In genomic region chr2:151712647-151713046, GRCm38 (mm10) we compare ENCODE assay signal across 12 mouse cellular contexts. TPM values are rescaled to one million over a fixed set of nuclear protein-coding genes. Genes with fewer than 3 reads are reported as not detected.
DNase-seq lines count a peak whose midpoint lies in the region; ATAC-seq lines count a peak whose summit lies in the region.
"Had no signal": no experiment of that assay in that cellular context is flagged by ENCODE, and none has a peak within 500 bp of the region (broad histone marks: within the 10 kb centered on the region; RNA-seq: fewer than 3 reads in every experiment).

No protein-coding gene starts in this region.

- 47% methylated on average over 3 of the region's 3 CpGs for WGBS in midbrain, embryonic 14.5 days
- WGBS in midbrain, embryonic 15.5 days, result 43% methylated on average over 3 of the region's 3 CpGs

- ATAC-seq in midbrain, embryonic 14.5 days (ENCODE audit: low FRiP score, low TSS enrichment), result no peak
- no peak for ATAC-seq in midbrain, embryonic 15.5 days (replicated peaks)
- 0 out of 2 replicates have a peak, but pooled peaks have one; percentile 15 for ATAC-seq in erythroid progenitor cell, adult 5-6 weeks (replicated peaks; ENCODE audit: low FRiP score, poor library complexity, severe bottlenecking)
- ATAC-seq in activated CD4-positive, CD25-positive, alpha-beta regulatory T cell, adult 4 months, result no peak
- ATAC-seq: intestine, embryonic 15.5 days had no signal

- no peak overlapping the region for H3K4me2 ChIP-seq in midbrain, embryonic 14.5 days (ENCODE audit: low read length)
- no peak overlapping the region for H3K4me2 ChIP-seq in midbrain, embryonic 15.5 days
- H3K4me2 ChIP-seq: embryonic facial prominence, embryonic 12.5 days; intestine, embryonic 15.5 days had no signal

- H3K4me1 ChIP-seq in midbrain, embryonic 14.5 days (ENCODE audit: control insufficient read depth, insufficient read depth, low read length), result no peaks in the 10 kb centered on the region
- no peaks in the 10 kb centered on the region for H3K4me1 ChIP-seq in midbrain, embryonic 15.5 days
- H3K4me1 ChIP-seq: embryonic facial prominence, embryonic 12.5 days; intestine, embryonic 15.5 days had no signal

- peak; percentile 63 for DNase-seq in adrenal gland, postnatal 10 days
- DNase-seq in adrenal gland, adult 8-10 months, result no peak
- peak; percentile 7 for DNase-seq in midbrain, embryonic 14.5 days
- peak; percentile 41 for DNase-seq in retina, embryonic 14.5 days (ENCODE audit: low spot score)
- DNase-seq in left cerebral cortex, postnatal 10 days (ENCODE audit: extremely low spot score in 1 of 2, low spot score in 2 of 2), result no peak

- no peak overlapping the region for H3K4me3 ChIP-seq in midbrain, embryonic 14.5 days (replicated peaks; ENCODE audit: low read depth, low read length)
- no peak overlapping the region for H3K4me3 ChIP-seq in midbrain, embryonic 15.5 days
- H3K4me3 ChIP-seq: embryonic facial prominence, embryonic 12.5 days; intestine, embryonic 15.5 days had no signal

- H3K27ac ChIP-seq in midbrain, embryonic 14.5 days (replicated peaks; ENCODE audit: low read depth, low read length), result no peak overlapping the region
- H3K27ac ChIP-seq in midbrain, embryonic 15.5 days, result no peak overlapping the region
- H3K27ac ChIP-seq: embryonic facial prominence, embryonic 12.5 days; intestine, embryonic 15.5 days; macrophage had no signal

- no peak overlapping the region for H3K9ac ChIP-seq in midbrain, embryonic 14.5 days (replicated peaks; ENCODE audit: low read length)
- no peak overlapping the region for H3K9ac ChIP-seq in midbrain, embryonic 15.5 days
- H3K9ac ChIP-seq: embryonic facial prominence, embryonic 12.5 days; intestine, embryonic 15.5 days had no signal

- intact Hi-C loops in left cerebral cortex, postnatal 10 days (cut with DNase I), result no loop called here

- no peaks in the 10 kb centered on the region for H3K9me3 ChIP-seq in midbrain, embryonic 14.5 days (ENCODE audit: control insufficient read depth, low read length)
- H3K9me3 ChIP-seq in midbrain, embryonic 15.5 days, result no peaks in the 10 kb centered on the region
- H3K9me3 ChIP-seq: embryonic facial prominence, embryonic 12.5 days; intestine, embryonic 15.5 days had no signal

- H3K27me3 ChIP-seq in midbrain, embryonic 14.5 days (ENCODE audit: control insufficient read depth, insufficient read depth, low read length), result no peaks in the 10 kb centered on the region
- no peaks in the 10 kb centered on the region for H3K27me3 ChIP-seq in midbrain, embryonic 15.5 days (replicated peaks)
- H3K27me3 ChIP-seq: embryonic facial prominence, embryonic 12.5 days; intestine, embryonic 15.5 days had no signal

- H3K36me3 ChIP-seq in midbrain, embryonic 14.5 days (ENCODE audit: control insufficient read depth, insufficient read depth, low read length), result peaks cover 32% of the 10 kb centered on the region
- H3K36me3 ChIP-seq in midbrain, embryonic 15.5 days (replicated peaks), result peaks cover 17% of the 10 kb centered on the region
- H3K36me3 ChIP-seq: intestine, embryonic 15.5 days had no signal

RNA-seq across cellular contexts. Expression of gene Tmem74b, which starts 10.8 kb away (rescaled TPM):
- 1 to 10 TPM; 1.1 to 3.7 TPM for total RNA-seq in adrenal gland, postnatal 10 days (2021)
- total RNA-seq in adrenal gland, adult 8-10 months (2022), result 1 to 10 TPM in 3 of 4 experiments, under 1 TPM in 1; 0.65 to 1.4 (median 1.1) TPM
- 20.7 and 25.0 TPM in 2 replicates for polyA plus RNA-seq in midbrain, embryonic 14.5 days (2014; fragmentation: Nextera tagmentation; extraction: Ambion mirVana)
- polyA plus RNA-seq in midbrain, embryonic 15.5 days (2015; fragmentation: Nextera tagmentation; extraction: Ambion mirVana), result 29.9 and 32.3 TPM in 2 replicates
- not detected in 2 replicates for total RNA-seq in erythroid progenitor cell, adult 5-6 weeks (2015; ENCODE audit: low replicate concordance)
- total RNA-seq in erythroid progenitor cell, adult 5-6 weeks (2017; ENCODE audit: low replicate concordance), result 0.90 TPM in 1 of 2 replicates, not detected in the other
- total RNA-seq in left cerebral cortex, postnatal 10 days (2021), result 10 to 100 TPM; 10.8 to 10.9 TPM
- polyA plus RNA-seq in activated CD4-positive, CD25-positive, alpha-beta regulatory T cell, adult 4 months (2017; shearing (Covaris generic)), result not detected
- polyA plus RNA-seq: macrophage had no signal

RNA-seq across cellular contexts. Expression of gene Psmf1, which starts 31.3 kb away (rescaled TPM):
- total RNA-seq in adrenal gland, postnatal 10 days (2021), result 10 to 100 TPM; 37.2 to 40.5 TPM
- total RNA-seq in adrenal gland, adult 8-10 months (2022), result 10 to 100 TPM; 37.2 to 41.8 (median 39.0) TPM
- polyA plus RNA-seq in midbrain, embryonic 14.5 days (2014; fragmentation: Nextera tagmentation; extraction: Ambion mirVana), result 64.8 and 69.1 TPM in 2 replicates
- polyA plus RNA-seq in midbrain, embryonic 15.5 days (2015; fragmentation: Nextera tagmentation; extraction: Ambion mirVana), result 61.6 and 66.6 TPM in 2 replicates
- total RNA-seq in erythroid progenitor cell, adult 5-6 weeks (2015; ENCODE audit: low replicate concordance), result 120 and 127 TPM in 2 replicates
- total RNA-seq in erythroid progenitor cell, adult 5-6 weeks (2017; ENCODE audit: low replicate concordance), result 56.4 and 88.9 TPM in 2 replicates
- total RNA-seq in left cerebral cortex, postnatal 10 days (2021), result 10 to 100 TPM; 43.9 to 48.6 TPM
- 10 to 100 TPM; 66.8 to 71.8 TPM for polyA plus RNA-seq in activated CD4-positive, CD25-positive, alpha-beta regulatory T cell, adult 4 months (2017; shearing (Covaris generic))

RNA-seq across cellular contexts. Expression of gene Rad21l, which starts 44.3 kb away (rescaled TPM):
- not detected for total RNA-seq in adrenal gland, postnatal 10 days (2021)
- total RNA-seq in adrenal gland, adult 8-10 months (2022), result under 1 TPM in 1 of 4 experiments, not detected in 3; 0.17 TPM
- polyA plus RNA-seq in midbrain, embryonic 14.5 days (2014; fragmentation: Nextera tagmentation; extraction: Ambion mirVana), result 0.13 TPM in 1 of 2 replicates, not detected in the other
- 0.17 and 0.26 TPM in 2 replicates for polyA plus RNA-seq in midbrain, embryonic 15.5 days (2015; fragmentation: Nextera tagmentation; extraction: Ambion mirVana)
- total RNA-seq in erythroid progenitor cell, adult 5-6 weeks (2015; ENCODE audit: low replicate concordance), result not detected in 2 replicates
- total RNA-seq in erythroid progenitor cell, adult 5-6 weeks (2017; ENCODE audit: low replicate concordance), result not detected in 2 replicates
- under 1 TPM; 0.63 to 0.66 TPM for total RNA-seq in left cerebral cortex, postnatal 10 days (2021)
- polyA plus RNA-seq in activated CD4-positive, CD25-positive, alpha-beta regulatory T cell, adult 4 months (2017; shearing (Covaris generic)), result not detected
- polyA plus RNA-seq: embryonic facial prominence, embryonic 12.5 days; intestine, embryonic 15.5 days; macrophage; spleen, adult 2 months had no signal

Comparison
In these comparisons a context has a peak if more than half of its experiments do, and no peak if none do; other contexts are left out.
1. DNase-seq: peak in adrenal gland, postnatal 10 days (single experiment), midbrain, embryonic 14.5 days (single experiment) and retina, embryonic 14.5 days (single experiment); none in adrenal gland, adult 8-10 months (single experiment) and left cerebral cortex, postnatal 10 days (0 of 2).